In the genomic region with DNA sequence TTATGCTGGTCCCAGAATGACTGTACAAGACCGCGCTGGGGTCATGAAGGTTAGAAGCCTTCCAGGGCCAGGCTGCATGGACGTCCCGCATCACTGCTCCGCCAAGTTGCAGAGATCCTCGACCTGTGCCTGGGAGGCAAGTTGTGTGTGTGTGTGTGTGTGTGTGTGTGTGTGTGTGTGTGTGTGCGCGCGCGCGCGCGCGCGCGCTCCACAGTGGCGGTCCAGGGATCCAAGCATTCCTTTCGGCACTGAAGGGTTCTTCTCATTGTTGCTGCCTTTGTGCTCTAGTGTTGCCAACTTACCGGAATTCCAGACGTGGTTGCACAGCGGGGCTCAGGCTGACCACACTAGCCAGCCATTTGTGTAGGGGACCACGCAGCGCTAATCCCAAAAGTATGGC, we compare ENCODE assay signal across 10 mouse cellular contexts. TPM values are rescaled to one million over a fixed set of nuclear protein-coding genes. Genes with fewer than 3 reads are reported as not detected.
A peak's percentile ranks its signal among the peaks of the same experiment; 100 is the strongest.
DNase-seq lines count a peak whose midpoint lies in the region; ATAC-seq and TF ChIP-seq lines count a peak whose summit lies in the region.
"Had no signal": no experiment of that assay in that cellular context is flagged by ENCODE, and none has a peak within 500 bp of the region (broad histone marks: within the 10 kb centered on the region; RNA-seq: fewer than 3 reads in every experiment).

No protein-coding gene starts in this region.

- H3K27me3 ChIP-seq in hindbrain, embryonic 10.5 days (ENCODE audit: insufficient read depth, poor library complexity, severe bottlenecking) = peaks cover 65% of the 10 kb centered on the region
- H3K27me3 ChIP-seq in limb, embryonic 12.5 days = peaks cover 71% of the 10 kb centered on the region
- H3K27me3 ChIP-seq in neural tube, embryonic 15.5 days (replicated peaks) = peaks cover 50% of the 10 kb centered on the region

- H3K4me1 ChIP-seq in hindbrain, embryonic 10.5 days (replicated peaks) = peaks cover 39% of the 10 kb centered on the region
- peaks cover 30% of the 10 kb centered on the region for H3K4me1 ChIP-seq in limb, embryonic 12.5 days (replicated peaks)
- peaks cover 37% of the 10 kb centered on the region for H3K4me1 ChIP-seq in neural tube, embryonic 15.5 days

- ATAC-seq in limb, embryonic 12.5 days (ENCODE audit: insufficient number of reproducible peaks, insufficient read depth, low FRiP score, low TSS enrichment, low read depth) = no peak
- ATAC-seq in neural tube, embryonic 15.5 days (ENCODE audit: low FRiP score) = no peak; the same call in 1 of the 2 replicates

- H3K27ac ChIP-seq in layer of hippocampus, adult 2 months = no peak overlapping the region
- H3K27ac ChIP-seq in hindbrain, embryonic 10.5 days = peak overlapping the region; percentile 71
- no peak overlapping the region for H3K27ac ChIP-seq in limb, embryonic 12.5 days
- no peak overlapping the region for H3K27ac ChIP-seq in neural tube, embryonic 15.5 days (replicated peaks)

- 1% methylated on average over 22 of the region's 23 CpGs for WGBS in hindbrain, embryonic 10.5 days
- WGBS in limb, embryonic 12.5 days = under 1% methylated on average over 22 of the region's 23 CpGs
- under 1% methylated on average over 12 of the region's 23 CpGs for WGBS in neural tube, embryonic 15.5 days

- H3K9ac ChIP-seq in limb, embryonic 12.5 days (replicated peaks) = no peak overlapping the region; the same call in 1 of the 2 replicates
- peak overlapping the region; percentile 39; the same call in 1 of the 2 replicates for H3K9ac ChIP-seq in neural tube, embryonic 15.5 days (replicated peaks)

- peak overlapping the region; percentile 51; the same call in 1 of the 2 replicates for H3K4me3 ChIP-seq in layer of hippocampus, adult 2 months
- peak overlapping the region; percentile 88 for H3K4me3 ChIP-seq in hindbrain, embryonic 10.5 days
- peak overlapping the region; percentile 61 for H3K4me3 ChIP-seq in limb, embryonic 12.5 days (replicated peaks)
- peak overlapping the region; percentile 39 for H3K4me3 ChIP-seq in neural tube, embryonic 15.5 days (replicated peaks)

- peak overlapping the region; percentile 52 for H3K4me2 ChIP-seq in limb, embryonic 12.5 days
- peak overlapping the region; percentile 100 for H3K4me2 ChIP-seq in neural tube, embryonic 15.5 days

- H3K9me3 ChIP-seq in hindbrain, embryonic 10.5 days = no peaks in the 10 kb centered on the region
- no peaks in the 10 kb centered on the region for H3K9me3 ChIP-seq in limb, embryonic 12.5 days
- H3K9me3 ChIP-seq in neural tube, embryonic 15.5 days (replicated peaks) = no peaks in the 10 kb centered on the region

- DNase-seq in layer of hippocampus, adult 2 months (ENCODE audit: low spot score in 2 of 2) = no peak
- no peak for DNase-seq in layer of hippocampus, adult 9-10 months (ENCODE audit: low spot score)
- peak; percentile 52 for DNase-seq in hindbrain, embryonic 10.5 days (ENCODE audit: low spot score)
- DNase-seq in T-cell, adult 2 months (ENCODE audit: low spot score) = no peak
- no peak for DNase-seq in layer of hippocampus, adult 11-12 months (ENCODE audit: low spot score)
- no peak for DNase-seq in testis, postnatal 10 days (ENCODE audit: low spot score)

- H3K36me3 ChIP-seq in hindbrain, embryonic 10.5 days = no peaks in the 10 kb centered on the region
- H3K36me3 ChIP-seq in limb, embryonic 12.5 days = no peaks in the 10 kb centered on the region
- no peaks in the 10 kb centered on the region for H3K36me3 ChIP-seq in neural tube, embryonic 15.5 days

- no peak for TF ChIP-seq CTCF in layer of hippocampus, adult 2 months (conservative IDR thresholded peaks at IDR 0.05)

RNA-seq across cellular contexts. Expression of gene Lrp2, which starts 2.0 kb away (rescaled TPM):
- total RNA-seq in layer of hippocampus, adult 2 months (2021) = 1 to 10 TPM in 1 of 2 experiments, under 1 TPM in 1; 0.59 to 1.0 TPM
- polyA plus RNA-seq in hindbrain, embryonic 10.5 days (2016; fragmentation: Nextera tagmentation; extraction: Ambion mirVana) = 1.8 and 2.0 TPM in 2 replicates
- not detected in 2 replicates for polyA plus RNA-seq in limb, embryonic 12.5 days (2016; fragmentation: Nextera tagmentation; extraction: Ambion mirVana)
- polyA plus RNA-seq in neural tube, embryonic 15.5 days (2015; fragmentation: Nextera tagmentation; extraction: Ambion mirVana) = 0.46 and 0.66 TPM in 2 replicates
- total RNA-seq: hematopoietic stem cell, adult 5-6 weeks; MEL had no signal

RNA-seq across cellular contexts. Expression of gene Bbs5, which starts 59.1 kb away (rescaled TPM):
- total RNA-seq in layer of hippocampus, adult 2 months (2021) = 10 to 100 TPM; 29.8 to 31.3 TPM
- 17.0 and 17.2 TPM in 2 replicates for polyA plus RNA-seq in hindbrain, embryonic 10.5 days (2016; fragmentation: Nextera tagmentation; extraction: Ambion mirVana)
- polyA plus RNA-seq in limb, embryonic 12.5 days (2016; fragmentation: Nextera tagmentation; extraction: Ambion mirVana) = 22.4 and 25.6 TPM in 2 replicates
- 23.9 and 26.0 TPM in 2 replicates for polyA plus RNA-seq in neural tube, embryonic 15.5 days (2015; fragmentation: Nextera tagmentation; extraction: Ambion mirVana)
